Mouse (Mus musculus) neural tube, embryonic 15.5 days (tissue): Measurements from ENCODE around the gene Sumo3. TPM values are rescaled to one million over a fixed set of nuclear protein-coding genes. Genes with fewer than 3 reads are reported as not detected.

Experiments
- ATAC-seq: fragments of 200-750 bp; cut with Nextera tagmentation; 2 replicates; pipeline ENCODE4 v1.8.0; 2017; ENCODE audit warnings: mild to moderate bottlenecking, moderate TSS enrichment, moderate library complexity; ENCODE audit not compliant: low FRiP score
- H3K27ac ChIP-seq: fragments of 300-500 bp; sonication (generic); replicated peaks from 2 replicates; pipeline ENCODE4 v1.5.1; 2015; ENCODE audit warnings: mild to moderate bottlenecking, inconsistent platforms
- H3K27me3 ChIP-seq: fragments of 300-500 bp; sonication (generic); replicated peaks from 2 replicates; pipeline ENCODE4 v1.6.1; 2015; ENCODE audit warnings: inconsistent platforms
- H3K36me3 ChIP-seq: fragments of 300-500 bp; sonication (generic); 2 replicates; pipeline ENCODE4 v1.6.1; 2015; ENCODE audit warnings: inconsistent platforms
- H3K4me1 ChIP-seq: fragments of 300-500 bp; sonication (generic); 2 replicates; pipeline ENCODE4 v1.6.1; 2015; ENCODE audit warnings: inconsistent platforms
- H3K4me2 ChIP-seq: fragments of 300-500 bp; sonication (generic); 2 replicates; pipeline ENCODE4 v1.6.1; 2015; ENCODE audit warnings: inconsistent platforms, mild to moderate bottlenecking, moderate library complexity
- H3K4me3 ChIP-seq: fragments of 300-500 bp; sonication (generic); replicated peaks from 2 replicates; pipeline ENCODE4 v1.5.1; 2015; ENCODE audit warnings: mild to moderate bottlenecking, inconsistent platforms
- H3K9ac ChIP-seq: fragments of 300-500 bp; sonication (generic); replicated peaks from 2 replicates; pipeline ENCODE4 v1.6.1; 2015; ENCODE audit warnings: mild to moderate bottlenecking, inconsistent platforms
- H3K9me3 ChIP-seq: fragments of 300-500 bp; sonication (generic); replicated peaks from 2 replicates; pipeline ENCODE4 v1.6.1; 2016; ENCODE audit warnings: inconsistent platforms
- WGBS: fragments of 180-500 bp; shearing (Covaris S2); methylation state at CpG from one replicate; pipeline ENCODE4 v1.1.7; 2015; ENCODE audit warnings: mixed read lengths; 5-methylcytosine and 5-hydroxymethylcytosine counted together
- microRNA counts: library from miRNA; unstranded; fragments of <30 nt; microRNA quantifications from one replicate; lab custom pipeline; 2016
- microRNA-seq: library from miRNA; unstranded; fragments of <30 nt; microRNA quantifications from one replicate; pipeline ENCODE4, GENCODE M21; 2017
- polyA plus RNA-seq: library from polyadenylated mRNA; unstranded; fragments of >200 nt; fragmentation: Nextera tagmentation; extraction: Ambion mirVana; gene quantifications from 2 replicates; pipeline ENCODE4 v1.2.1, GENCODE M21; 2015

Gene Sumo3
- polyA plus RNA-seq, 1 experiment from 2014 or later, result 275 TPM

- WGBS, result 45% methylated on average over 15 of the region's 15 CpGs
- H3K9ac ChIP-seq, result no peak overlapping the region
- H3K4me2 ChIP-seq, result no peak overlapping the region
- H3K27me3 ChIP-seq, result no peaks in the 10 kb centered on the region
- no peak for ATAC-seq
- no peaks in the 10 kb centered on the region for H3K36me3 ChIP-seq
- no peaks in the 10 kb centered on the region for H3K9me3 ChIP-seq
- peaks cover 6% of the 10 kb centered on the region for H3K4me1 ChIP-seq
- H3K4me3 ChIP-seq, result no peak overlapping the region
- no peak overlapping the region for H3K27ac ChIP-seq
Observed at GRCm38 (mm10) chr10:77658286-77658994, 52.5 kb downstream of the Sumo3 start.

DNA sequence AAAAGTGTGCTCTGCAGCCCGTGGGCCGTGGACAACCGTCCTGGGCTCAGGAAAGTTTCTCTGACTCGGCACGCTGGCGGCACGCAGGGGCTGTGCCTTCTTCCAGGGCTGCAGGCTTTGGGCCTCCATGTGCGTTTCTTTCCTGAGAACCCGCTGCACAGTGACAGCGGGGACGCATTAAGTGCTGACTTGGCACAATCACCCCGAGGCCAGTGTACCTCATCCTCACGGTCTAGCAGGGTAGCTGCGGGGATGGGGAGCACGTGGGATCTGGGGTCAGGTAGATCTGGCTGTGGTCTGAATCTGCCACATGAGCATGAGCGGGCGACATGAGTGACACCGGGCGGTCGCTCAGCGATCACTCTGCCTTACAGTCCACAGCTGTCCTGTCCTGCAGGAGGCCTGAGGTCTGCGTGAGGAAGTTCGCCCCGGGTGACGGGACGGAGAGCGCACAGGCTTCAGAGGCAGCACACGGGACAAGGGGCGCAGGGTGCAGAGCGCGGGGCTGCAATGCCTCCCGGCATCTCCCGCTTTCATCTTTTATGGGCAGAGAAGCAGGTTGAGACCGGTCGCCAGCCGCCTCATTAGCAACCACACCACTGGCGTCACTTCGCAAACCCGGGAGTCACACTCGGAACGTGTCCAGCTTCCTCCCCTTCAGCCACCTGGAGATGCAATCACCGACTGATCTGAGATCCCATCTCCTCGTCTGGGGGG lies 58.2 kb downstream of the Sumo3 start:
- H3K9ac ChIP-seq, result no peak overlapping the region
- H3K36me3 ChIP-seq, result no peaks in the 10 kb centered on the region
- WGBS, result 35% methylated on average over 43 of the region's 43 CpGs
- no peak overlapping the region for H3K27ac ChIP-seq
- H3K4me2 ChIP-seq, result peak overlapping the region; percentile 40
- H3K27me3 ChIP-seq, result peaks cover 4% of the 10 kb centered on the region; the same call in 1 of the 2 replicates
- no peak overlapping the region for H3K4me3 ChIP-seq
- H3K9me3 ChIP-seq, result no peaks in the 10 kb centered on the region
- no peaks in the 10 kb centered on the region; the same call in 1 of the 2 replicates for H3K4me1 ChIP-seq
- no peak for ATAC-seq

- H3K9ac ChIP-seq, result no peak overlapping the region
- H3K36me3 ChIP-seq, result no peaks in the 10 kb centered on the region
- no peak for ATAC-seq
- no peak overlapping the region for H3K4me3 ChIP-seq
- H3K27ac ChIP-seq, result no peak overlapping the region
- H3K9me3 ChIP-seq, result no peaks in the 10 kb centered on the region
- peaks cover 4% of the 10 kb centered on the region; the same call in 1 of the 2 replicates for H3K27me3 ChIP-seq
- no peaks in the 10 kb centered on the region; the same call in 1 of the 2 replicates for H3K4me1 ChIP-seq
- 68% methylated on average over 8 of the region's 8 CpGs for WGBS
- H3K4me2 ChIP-seq, result no peak overlapping the region
Observed at GRCm38 (mm10) chr10:77666342-77666741, 60.4 kb downstream of the Sumo3 start.

DNA sequence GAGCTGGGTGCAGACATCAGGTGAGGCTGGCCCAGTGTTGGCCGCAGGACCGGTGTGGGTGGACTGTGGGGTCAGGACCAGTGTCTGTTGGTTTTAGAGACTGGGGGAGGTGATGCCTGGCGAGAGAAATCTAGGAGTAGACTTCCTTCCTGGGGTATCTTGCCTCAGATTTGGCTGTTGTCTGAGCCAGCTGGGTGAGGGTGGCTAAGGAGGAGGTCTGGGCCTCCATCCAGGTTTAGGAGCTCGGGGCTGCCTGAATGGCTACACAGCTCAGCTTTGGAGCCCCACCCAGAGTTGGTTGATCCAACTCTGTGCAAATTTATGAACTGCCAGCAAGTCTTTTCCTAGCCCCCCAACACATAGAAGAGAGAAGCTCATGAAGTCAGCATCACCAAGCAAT lies 61.5 kb downstream of the Sumo3 start:
- Histone ChIP-seq H3K36me3 (no peaks in the 10 kb centered on the region), H3K4me1 (no peaks in the 10 kb centered on the region; the same call in 1 of the 2 replicates), H3K9me3 (no peaks in the 10 kb centered on the region), H3K4me3 (no peak overlapping the region), H3K9ac (no peak overlapping the region), H3K4me2 (no peak overlapping the region), H3K27ac (no peak overlapping the region), H3K27me3 (peaks cover 4% of the 10 kb centered on the region; the same call in 1 of the 2 replicates)
- WGBS, result 83% methylated on average over 4 of the region's 4 CpGs
- ATAC-seq, result no peak

MicroRNA genes within 50 kb of the gene (microRNA counts, 519-probe panel; counts per million panel counts)
- 955 counts per million, percentile 5 among the panel's probes with 10 or more counts for microRNA mmu-miR-1930 (lab: Ali Mortazavi, UCI)

Small RNAs within 50 kb of the gene (microRNA-seq; reads per million reads assigned to microRNA genes)
- gene Mir1930, result 5.4 reads per million, percentile 20 among the genes with 10 or more reads in this experiment

Other genes starting within 250 kb of the Sumo3 start
- 17.9 and 19.8 TPM in 2 replicates for gene Adarb1, start 187.8 kb upstream of the Sumo3 start, polyA plus RNA-seq
- gene Fam207a, start 90.3 kb upstream of the Sumo3 start, polyA plus RNA-seq, result 42.4 and 42.6 TPM in 2 replicates
- 1.0 and 4.8 TPM in 2 replicates for gene Itgb2, start 75.8 kb upstream of the Sumo3 start, polyA plus RNA-seq
- gene Pttg1ip, start 24.4 kb upstream of the Sumo3 start, polyA plus RNA-seq, result 73.9 and 91.7 TPM in 2 replicates
- 1.4 and 2.4 TPM in 2 replicates for gene Gm49325, start 100 bp downstream of the Sumo3 start, polyA plus RNA-seq
- 77.1 and 79.6 TPM in 2 replicates for gene Ube2g2, start 16.2 kb downstream of the Sumo3 start, polyA plus RNA-seq
- gene Tspear, start 80.5 kb downstream of the Sumo3 start, polyA plus RNA-seq, result 1.6 and 1.9 TPM in 2 replicates
- not detected in 2 replicates for gene Gm19402, start 84.7 kb downstream of the Sumo3 start, polyA plus RNA-seq
- not detected in 2 replicates for gene Gm9508, start 91.1 kb downstream of the Sumo3 start, polyA plus RNA-seq
- gene Gm10272, start 100.5 kb downstream of the Sumo3 start, polyA plus RNA-seq, result not detected in 2 replicates
- gene Gm10024, start 105.4 kb downstream of the Sumo3 start, polyA plus RNA-seq, result not detected in 2 replicates
- gene Gm10142, start 109.7 kb downstream of the Sumo3 start, polyA plus RNA-seq, result not detected in 2 replicates
- not detected in 2 replicates for gene Krtap12-1, start 114.5 kb downstream of the Sumo3 start, polyA plus RNA-seq
- gene Gm10100, start 120.4 kb downstream of the Sumo3 start, polyA plus RNA-seq, result not detected in 2 replicates
- not detected in 2 replicates for gene Gm18596, start 136.5 kb downstream of the Sumo3 start, polyA plus RNA-seq
- not detected in 2 replicates for gene Gm9736, start 145.3 kb downstream of the Sumo3 start, polyA plus RNA-seq
- not detected in 2 replicates for gene Gm3233, start 153.6 kb downstream of the Sumo3 start, polyA plus RNA-seq
- gene Gm3238, start 165.2 kb downstream of the Sumo3 start, polyA plus RNA-seq, result not detected in 2 replicates
- not detected in 2 replicates for gene Gm7138, start 170.8 kb downstream of the Sumo3 start, polyA plus RNA-seq
- not detected in 2 replicates for gene Gm3250, start 176.4 kb downstream of the Sumo3 start, polyA plus RNA-seq
- gene Gm7137, start 182.1 kb downstream of the Sumo3 start, polyA plus RNA-seq, result not detected in 2 replicates
- not detected in 2 replicates for gene Gm9639, start 189.0 kb downstream of the Sumo3 start, polyA plus RNA-seq
- not detected in 2 replicates for gene Gm19668, start 193.0 kb downstream of the Sumo3 start, polyA plus RNA-seq
- not detected in 2 replicates for gene Gm9507, start 205.7 kb downstream of the Sumo3 start, polyA plus RNA-seq
- gene Gm2696, start 208.6 kb downstream of the Sumo3 start, polyA plus RNA-seq, result not detected in 2 replicates
- not detected in 2 replicates for gene Krtap10-4, start 221.0 kb downstream of the Sumo3 start, polyA plus RNA-seq
- gene Krtap10-10, start 229.8 kb downstream of the Sumo3 start, polyA plus RNA-seq, result not detected in 2 replicates
- gene Gm36176, start 240.7 kb downstream of the Sumo3 start, polyA plus RNA-seq, result not detected in 2 replicates
- gene Gm10318, start 246.8 kb downstream of the Sumo3 start, polyA plus RNA-seq, result 0.20 TPM in 1 of 2 replicates, not detected in the other